Mouse (Mus musculus) midbrain, postnatal 0 days (tissue): ENCODE measurements around the gene Ncam1. TPM values are rescaled to one million over a fixed set of nuclear protein-coding genes. Genes with fewer than 3 reads are reported as not detected.

Experiments
- ATAC-seq: fragments of 200-750 bp; cut with Nextera tagmentation; 2 replicates; pipeline ENCODE4 v1.8.0; 2017; ENCODE audit warnings: moderate number of reproducible peaks, mild to moderate bottlenecking, moderate TSS enrichment, moderate library complexity; ENCODE audit not compliant: low FRiP score
- DNase-seq: peaks from one replicate; pipeline ENCODE4 v3.0.0-alpha.2; 2015; ENCODE audit warnings: low spot score
- H3K27ac ChIP-seq: fragments of 300-500 bp; sonication (generic); 2 replicates; pipeline ENCODE4 v1.5.1; 2014; ENCODE audit warnings: low read depth, mild to moderate bottlenecking, low read length, mixed read lengths
- H3K27me3 ChIP-seq: fragments of 300-500 bp; sonication (generic); 2 replicates; pipeline ENCODE4 v1.6.1; 2014; ENCODE audit warnings: low read length, control low read depth, mixed read lengths; ENCODE audit not compliant: insufficient read depth
- H3K36me3 ChIP-seq: fragments of 300-500 bp; sonication (generic); 2 replicates; pipeline ENCODE4 v1.6.1; 2014; ENCODE audit warnings: low read length, control low read depth, mixed read lengths; ENCODE audit not compliant: insufficient read depth
- H3K4me1 ChIP-seq: fragments of 300-500 bp; sonication (generic); 2 replicates; pipeline ENCODE4 v1.6.1; 2014; ENCODE audit warnings: mild to moderate bottlenecking, control low read depth, antibody characterized with exemption, low read length, mixed read lengths; ENCODE audit not compliant: insufficient read depth
- H3K4me2 ChIP-seq: fragments of 300-500 bp; sonication (generic); 2 replicates; pipeline ENCODE4 v1.6.1; 2014; ENCODE audit warnings: low read depth, mild to moderate bottlenecking, low read length, mixed read lengths; ENCODE audit not compliant: poor library complexity, severe bottlenecking
- H3K4me3 ChIP-seq: fragments of 300-500 bp; sonication (generic); 2 replicates; pipeline ENCODE4 v1.5.1; 2014; ENCODE audit warnings: low read depth, mild to moderate bottlenecking, low read length, moderate library complexity
- H3K9ac ChIP-seq: fragments of 300-500 bp; sonication (generic); replicated peaks from 2 replicates; pipeline ENCODE4 v1.6.1; 2014; ENCODE audit warnings: mild to moderate bottlenecking, low read length, moderate library complexity, mixed read lengths; ENCODE audit not compliant: poor library complexity, severe bottlenecking
- H3K9me3 ChIP-seq: fragments of 300-500 bp; sonication (generic); 2 replicates; pipeline ENCODE4 v1.6.1; 2016; ENCODE audit warnings: low read length, control low read depth
- CTCF ChIP-seq: IDR thresholded peaks from 2 replicates; pipeline ENCODE4 v1.5.1; 2016; ENCODE audit warnings: antibody characterized with exemption, mild to moderate bottlenecking
- WGBS: fragments of 180-500 bp; shearing (Covaris S2); extraction: QIAGEN DNeasy Blood & Tissue Kit; methylation state at CpG from one replicate; pipeline ENCODE4 v1.1.7; 2014; 5-methylcytosine and 5-hydroxymethylcytosine counted together
- polyA plus RNA-seq: library from polyadenylated mRNA; unstranded; fragments of >200 nt; fragmentation: Nextera tagmentation; extraction: Ambion mirVana; gene quantifications from 2 replicates; pipeline ENCODE4 v1.2.1, GENCODE M21; 2015
- total RNA-seq: library from RNA; depleted of rRNA; stranded (reverse); fragments of >200 nt; gene quantifications from 2 replicates; pipeline ENCODE4 v1.2.3, GENCODE M21; 2014

The Ncam1 gene
- total and polyA plus RNA-seq, 2 experiments from 2014 or later = 603 to 685 TPM

DNA sequence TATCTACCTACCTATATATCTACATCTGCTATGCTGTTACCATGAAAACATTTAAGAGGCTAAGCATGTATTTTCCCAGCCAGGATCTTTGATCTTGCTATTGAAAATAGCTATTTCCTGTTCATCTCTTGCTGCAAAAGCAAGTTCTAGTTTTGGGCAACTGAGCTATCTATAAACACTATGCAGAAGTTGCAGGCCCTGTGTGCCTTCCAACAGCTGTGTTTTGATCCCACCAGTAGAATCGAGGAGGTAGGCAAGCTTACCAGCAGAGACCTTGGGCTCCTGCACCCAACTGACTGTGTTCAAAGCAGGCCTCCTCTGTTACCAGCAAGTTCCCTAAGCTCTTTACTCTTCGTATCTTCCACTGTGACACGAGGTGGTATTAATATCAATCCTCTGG, 84.6 kb downstream of the Ncam1 start:
- no peak for ATAC-seq
- DNase-seq = no peak
- no peak overlapping the region for H3K4me3 ChIP-seq
- no peaks in the 10 kb centered on the region for H3K9me3 ChIP-seq
- no peaks in the 10 kb centered on the region for H3K4me1 ChIP-seq
- H3K27me3 ChIP-seq = no peaks in the 10 kb centered on the region
- H3K36me3 ChIP-seq = peaks cover 3% of the 10 kb centered on the region
- no peak for TF ChIP-seq CTCF
- no peak overlapping the region for H3K4me2 ChIP-seq
- no peak overlapping the region for H3K27ac ChIP-seq
- 43% methylated on average over 3 of the region's 3 CpGs for WGBS
- H3K9ac ChIP-seq = no peak overlapping the region

- Histone ChIP-seq H3K27ac (no peak overlapping the region), H3K9ac (no peak overlapping the region), H3K36me3 (no peaks in the 10 kb centered on the region), H3K9me3 (no peaks in the 10 kb centered on the region), H3K4me3 (no peak overlapping the region), H3K4me2 (no peak overlapping the region), H3K4me1 (no peaks in the 10 kb centered on the region; the same call in 1 of the 2 replicates), H3K27me3 (no peaks in the 10 kb centered on the region)
- ATAC-seq (no peak), DNase-seq (no peak)
- no peak for TF ChIP-seq CTCF
These were observed 91.1 kb downstream of the Ncam1 start for GRCm38 (mm10) chr9:49707646-49708045.

DNA sequence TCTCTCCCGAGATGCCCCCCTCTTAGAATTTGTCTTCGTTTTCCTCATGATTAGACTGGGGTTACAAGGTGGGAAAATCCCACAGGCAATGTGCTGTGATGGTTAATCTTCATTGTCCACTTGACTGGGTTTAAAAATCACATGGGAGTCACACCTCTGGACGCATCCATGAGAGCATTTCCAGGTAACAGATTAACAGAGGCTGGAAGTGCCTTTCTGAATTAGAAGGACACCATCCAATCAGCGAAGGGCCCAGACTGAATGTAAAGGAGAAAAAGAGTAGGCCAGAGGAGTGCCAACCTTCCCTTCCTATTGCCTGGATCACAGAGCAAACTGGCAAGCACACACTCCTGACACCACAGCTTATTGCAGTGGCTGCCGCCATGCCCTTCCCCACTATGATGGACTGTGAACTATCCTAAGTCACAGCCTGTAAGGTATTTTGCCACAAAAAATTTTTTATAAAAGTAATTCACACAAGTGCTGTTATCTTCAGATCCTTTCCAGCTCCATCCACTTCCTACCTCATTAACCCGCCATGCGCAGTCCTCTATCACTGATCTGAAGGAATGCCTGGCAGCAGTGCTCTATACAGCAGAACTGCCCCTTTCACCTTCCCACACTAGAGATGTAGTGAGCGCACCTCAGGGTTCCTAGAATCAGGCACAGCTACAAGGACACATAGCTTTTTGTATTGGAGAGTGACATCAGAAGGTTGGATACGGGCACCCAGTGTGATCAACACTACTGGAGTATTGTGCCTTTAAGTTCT, 94.3 kb downstream of the Ncam1 start:
- no peak for DNase-seq
- H3K4me1 ChIP-seq = no peaks in the 10 kb centered on the region; the same call in 1 of the 2 replicates
- H3K27ac ChIP-seq = no peak overlapping the region
- no peak for ATAC-seq
- no peak overlapping the region for H3K9ac ChIP-seq
- H3K27me3 ChIP-seq = no peaks in the 10 kb centered on the region
- H3K36me3 ChIP-seq = no peaks in the 10 kb centered on the region
- WGBS = 74% methylated on average over 9 of the region's 9 CpGs
- H3K9me3 ChIP-seq = no peaks in the 10 kb centered on the region
- no peak for TF ChIP-seq CTCF
- H3K4me3 ChIP-seq = no peak overlapping the region
- no peak overlapping the region for H3K4me2 ChIP-seq

- DNase-seq = no peak
- H3K36me3 ChIP-seq = no peaks in the 10 kb centered on the region
- H3K4me2 ChIP-seq = no peak overlapping the region
- H3K9ac ChIP-seq = no peak overlapping the region
- peaks cover 3% of the 10 kb centered on the region; the same call in 1 of the 2 replicates for H3K4me1 ChIP-seq
- 77% methylated on average over 7 of the region's 7 CpGs for WGBS
- TF ChIP-seq CTCF = no peak
- no peak overlapping the region for H3K4me3 ChIP-seq
- H3K27me3 ChIP-seq = no peaks in the 10 kb centered on the region
- ATAC-seq = no peak
- no peak overlapping the region for H3K27ac ChIP-seq
- no peaks in the 10 kb centered on the region for H3K9me3 ChIP-seq
These were observed 103.4 kb downstream of the Ncam1 start for GRCm38 (mm10) chr9:49695371-49695770.

GRCm38 (mm10) chr9:49692791-49693190, 105.9 kb downstream of the Ncam1 start:
- Histone ChIP-seq H3K27ac (no peak overlapping the region), H3K9me3 (no peaks in the 10 kb centered on the region), H3K4me1 (peaks cover 3% of the 10 kb centered on the region; the same call in 1 of the 2 replicates), H3K4me2 (no peak overlapping the region), H3K9ac (no peak overlapping the region), H3K4me3 (no peak overlapping the region), H3K27me3 (no peaks in the 10 kb centered on the region), H3K36me3 (no peaks in the 10 kb centered on the region)
- DNase-seq (no peak), ATAC-seq (no peak)
- TF ChIP-seq CTCF = no peak
- 48% methylated on average over 11 of the region's 11 CpGs for WGBS

- Histone ChIP-seq H3K9me3 (no peaks in the 10 kb centered on the region), H3K27ac (no peak overlapping the region), H3K4me2 (no peak overlapping the region), H3K36me3 (no peaks in the 10 kb centered on the region), H3K4me1 (peaks cover 3% of the 10 kb centered on the region; the same call in 1 of the 2 replicates), H3K9ac (no peak overlapping the region), H3K4me3 (no peak overlapping the region), H3K27me3 (no peaks in the 10 kb centered on the region)
- ATAC-seq = no peak
- peak; percentile 30 for DNase-seq
- no peak for TF ChIP-seq CTCF
- WGBS = 41% methylated on average over 2 of the region's 2 CpGs
These were observed 107.4 kb downstream of the Ncam1 start for GRCm38 (mm10) chr9:49691344-49691743.
